Mouse (Mus musculus): ENCODE results near the gene Prodh2. TPM values are rescaled to one million over a fixed set of nuclear protein-coding genes. Genes with fewer than 3 reads are reported as not detected.
A peak's percentile ranks its signal among the peaks of the same experiment; 100 is the strongest.

Prodh2 gene
- total and polyA plus RNA-seq, 3 experiments, result 0.10 to 0.86 TPM; not detected in 1

DNA sequence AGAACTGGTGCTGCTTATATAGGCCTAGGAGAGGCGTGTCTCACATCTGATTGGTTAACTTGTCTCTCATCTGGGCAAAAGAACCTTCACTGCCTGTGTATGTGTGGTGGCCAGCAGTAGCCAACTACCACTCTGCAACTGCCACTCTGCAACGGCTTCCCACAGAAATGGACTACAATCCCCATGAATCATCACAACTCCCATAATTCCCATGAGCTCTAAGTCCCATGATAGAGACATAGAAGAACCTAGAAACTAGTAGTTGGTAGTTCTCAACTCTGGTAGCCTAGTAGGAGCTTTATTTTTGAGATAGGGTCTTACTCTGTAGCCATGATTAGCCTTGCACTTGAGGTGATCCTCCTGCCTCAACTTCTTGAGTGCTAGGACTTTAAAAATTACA, 56.5 kb downstream of the Prodh2 start:
- DNase-seq, result no peak

DNA sequence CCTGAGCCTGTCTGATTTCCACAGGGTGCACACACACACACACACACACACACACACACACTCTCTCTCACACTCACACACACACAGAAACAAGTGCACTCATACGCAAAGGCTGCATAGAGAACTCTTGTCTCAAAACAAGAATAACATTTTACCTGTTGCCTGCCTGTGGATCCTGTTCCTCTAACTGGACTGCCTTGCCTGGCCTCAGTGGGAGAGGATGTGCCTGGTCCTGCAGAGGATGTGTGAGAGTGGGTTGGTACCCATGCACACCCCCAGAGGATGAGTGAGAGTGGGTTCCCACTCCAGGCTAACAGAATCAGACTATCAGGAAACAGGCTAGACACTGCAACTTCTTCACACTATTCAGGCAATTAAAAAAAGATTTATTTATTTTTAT, 57.2 kb downstream of the Prodh2 start:
- no peak for DNase-seq

DNA sequence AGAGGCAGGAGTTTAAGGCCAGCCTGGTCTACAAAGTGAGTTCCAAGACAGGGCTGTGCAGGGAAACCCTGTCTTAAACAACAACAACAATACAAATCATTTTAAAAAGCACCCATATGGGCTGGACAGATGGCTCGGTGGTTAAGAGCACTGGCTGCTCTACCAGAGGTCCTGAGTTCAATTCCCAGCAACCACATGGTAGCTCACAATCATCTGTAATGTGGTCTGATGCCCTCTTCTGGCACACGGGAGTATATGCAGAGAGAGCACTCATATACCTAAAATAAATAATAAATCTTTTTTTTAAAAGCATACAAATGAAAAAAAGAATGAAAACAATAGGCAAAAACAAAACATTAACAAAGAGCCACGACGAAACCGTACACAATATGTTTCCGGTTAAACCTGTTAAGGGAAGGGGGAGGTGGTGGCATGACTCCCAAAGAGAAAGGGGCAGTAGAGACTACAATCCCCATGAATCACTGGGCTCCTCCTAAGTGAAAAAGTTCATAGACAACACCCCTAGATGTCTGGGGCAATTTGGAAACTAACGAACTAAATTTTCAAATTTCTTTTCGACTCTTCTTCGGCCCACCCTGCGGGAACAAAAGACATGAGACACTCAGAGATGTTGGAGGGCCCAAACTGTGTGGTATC, 58.2 kb downstream of the Prodh2 start:
- DNase-seq, result no peak

DNA sequence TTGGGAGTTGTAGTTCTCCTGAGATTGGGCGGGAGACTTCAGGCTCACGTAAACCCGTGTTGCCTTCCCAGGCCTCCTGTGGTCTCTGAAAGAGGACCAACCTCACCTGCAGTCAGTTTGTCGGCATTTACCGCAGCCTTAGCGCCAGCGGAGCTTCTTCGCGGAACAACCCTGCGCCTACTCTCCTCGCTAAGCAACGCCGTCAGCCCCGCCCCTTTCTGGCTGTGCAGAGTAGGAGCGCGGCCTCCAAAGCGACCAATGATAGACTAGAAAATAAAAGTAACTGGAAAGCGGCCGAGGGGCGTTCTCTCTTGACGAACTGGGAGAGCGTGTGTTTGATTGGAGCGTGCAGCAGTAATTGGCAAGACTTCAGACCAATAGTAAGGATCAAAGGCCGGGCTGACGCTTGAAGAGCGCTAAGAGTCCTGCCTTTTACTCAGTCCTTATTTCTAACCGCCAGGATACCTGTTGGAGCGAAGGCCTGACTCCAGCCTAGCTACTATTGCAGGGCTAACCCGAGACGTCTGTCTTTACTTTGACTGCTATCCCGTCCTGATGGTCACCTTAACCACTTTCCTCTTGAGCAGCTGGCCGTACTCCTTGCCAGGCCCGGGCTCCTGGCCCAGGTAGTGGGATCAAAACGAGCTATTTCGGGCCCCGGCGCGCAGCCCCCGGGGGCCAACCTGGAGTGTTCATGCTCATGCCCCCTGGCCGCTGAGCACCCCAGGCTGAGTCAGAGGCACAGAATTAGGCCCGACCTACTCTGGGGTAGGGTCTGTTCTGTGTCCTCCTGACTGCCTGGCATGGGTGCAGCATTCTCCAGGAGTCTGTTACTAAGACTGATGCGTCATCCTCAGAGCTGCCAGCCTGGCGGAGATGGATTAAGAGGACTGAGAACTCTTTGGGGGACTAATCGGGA, 58.9 kb downstream of the Prodh2 start, which contains the start of the genes Hspb6 and Proser3:
Gene Hspb6 (plus strand): TSS at position 77 of the 919 bp plus-strand sequence.
Gene Proser3 (minus strand): TSS at position 198 of the 919 bp plus-strand sequence.
- peak; percentile 98 for DNase-seq

DNA sequence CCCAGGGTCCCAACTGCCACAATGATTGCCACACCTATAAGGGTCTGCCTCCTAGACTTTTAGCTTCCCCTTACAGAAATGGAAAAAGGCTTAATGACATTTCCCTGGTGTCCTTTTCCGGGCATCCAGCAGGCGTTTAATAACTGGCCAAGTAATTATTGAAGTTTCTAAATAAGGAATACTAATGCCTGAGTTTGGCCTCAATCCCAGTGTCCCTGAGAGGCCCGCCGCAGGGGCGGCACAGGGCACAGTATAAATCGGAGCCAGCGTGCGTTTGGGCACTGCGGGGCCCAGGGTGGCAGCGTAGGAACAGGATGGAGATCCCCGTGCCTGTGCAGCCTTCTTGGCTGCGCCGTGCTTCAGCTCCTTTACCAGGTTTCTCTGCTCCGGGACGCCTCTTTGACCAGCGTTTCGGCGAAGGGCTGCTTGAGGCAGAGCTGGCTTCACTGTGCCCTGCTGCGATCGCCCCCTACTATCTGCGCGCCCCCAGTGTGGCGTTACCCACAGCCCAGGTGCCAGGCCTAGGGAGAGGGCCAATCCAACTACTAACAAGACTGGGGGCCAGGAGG, 59.7 kb downstream of the Prodh2 start:
- DNase-seq, result peak; percentile 87

DNA sequence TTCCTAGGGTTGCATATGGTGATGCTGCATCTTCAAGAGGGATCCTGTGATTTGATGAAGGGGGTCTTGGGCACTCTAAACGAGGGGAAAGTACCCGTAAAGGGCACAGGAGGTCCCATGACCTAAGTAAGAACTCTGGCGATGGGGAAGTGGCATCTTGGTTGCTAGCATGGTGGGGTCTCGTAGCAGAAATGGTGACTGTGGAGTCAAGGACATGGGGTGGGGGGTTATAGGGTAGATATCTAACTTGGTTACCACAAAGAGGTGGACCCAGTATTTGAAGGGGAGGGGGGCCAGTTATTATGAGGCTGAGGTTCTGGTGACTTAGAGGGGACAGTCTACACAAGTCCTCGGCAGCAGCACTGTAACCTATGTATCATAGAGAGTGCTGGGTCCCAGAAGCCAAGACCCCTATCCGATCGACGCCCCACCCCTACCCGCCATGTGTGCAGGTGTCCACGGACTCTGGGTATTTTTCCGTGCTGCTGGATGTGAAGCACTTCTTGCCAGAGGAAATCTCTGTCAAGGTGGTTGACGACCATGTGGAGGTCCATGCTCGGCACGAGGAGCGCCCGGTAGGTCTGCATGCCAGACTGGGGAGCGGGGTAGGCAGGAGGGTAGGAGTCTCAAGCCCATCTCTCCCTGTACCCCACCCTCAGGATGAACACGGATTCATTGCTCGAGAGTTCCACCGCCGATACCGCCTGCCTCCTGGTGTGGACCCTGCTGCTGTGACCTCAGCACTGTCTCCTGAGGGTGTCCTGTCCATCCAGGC, 60.6 kb downstream of the Prodh2 start:
- DNase-seq, result no peak

DNA sequence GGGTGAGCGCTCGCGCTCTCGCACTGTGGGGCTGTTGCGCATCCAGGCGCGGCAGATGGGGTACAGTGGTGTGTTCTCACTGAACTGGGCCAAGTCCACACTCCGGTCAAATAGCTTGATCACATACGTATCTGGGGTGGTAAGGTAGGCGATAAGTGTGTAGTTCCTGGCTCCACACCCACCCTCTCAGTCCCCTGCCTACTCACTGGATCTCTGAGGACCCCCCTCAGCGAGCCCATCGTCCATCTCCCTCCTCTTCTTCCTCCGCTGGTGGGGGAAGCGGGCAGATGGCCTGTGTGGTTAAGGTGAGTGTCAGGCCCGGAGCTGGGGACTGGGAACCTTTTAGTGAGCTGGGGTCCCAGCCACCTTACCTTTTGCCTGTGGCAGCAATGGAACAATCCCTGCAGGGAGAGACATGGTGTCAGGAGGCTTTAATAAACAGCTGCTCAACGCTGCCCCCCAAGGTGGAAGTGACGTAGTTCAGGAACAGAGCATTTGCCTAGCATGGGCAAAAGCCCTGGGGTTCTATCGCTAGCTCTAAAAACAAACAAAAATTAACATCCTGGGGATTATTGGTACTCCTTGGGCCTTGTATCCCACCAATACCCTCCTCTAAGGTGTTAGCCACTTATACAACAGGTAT, 63.6 kb downstream of the Prodh2 start:
- no peak for DNase-seq

DNA sequence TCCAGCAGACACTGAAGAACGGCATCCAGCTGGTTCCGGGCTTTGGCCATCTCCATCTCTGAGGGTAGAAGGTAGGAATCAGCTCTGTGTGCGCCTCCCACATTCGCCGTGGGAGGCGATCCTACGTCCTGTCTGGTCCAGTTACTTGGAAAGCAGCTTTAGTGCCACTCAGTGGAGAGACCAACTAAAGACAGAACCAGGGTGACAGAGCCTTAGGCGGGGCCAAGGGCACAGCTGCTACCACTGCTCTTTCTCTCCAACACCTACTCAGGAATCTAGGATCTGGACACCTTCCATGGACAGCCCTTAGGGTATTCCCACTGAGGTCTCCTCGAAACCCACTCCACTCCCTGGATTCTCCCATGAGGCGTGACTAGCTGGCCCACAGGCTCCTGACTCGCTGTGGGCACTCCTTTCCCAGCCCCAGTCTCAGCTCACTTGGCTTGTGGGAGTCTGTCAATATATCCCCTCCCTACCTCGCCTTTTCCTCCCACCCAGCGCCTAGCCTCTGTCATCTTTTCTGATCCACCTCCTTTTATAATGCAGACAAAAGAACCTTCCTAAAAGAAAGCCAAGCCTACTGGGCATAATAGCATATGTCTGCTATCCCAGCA, 64.6 kb downstream of the Prodh2 start:
- DNase-seq, result peak; percentile 46

DNA sequence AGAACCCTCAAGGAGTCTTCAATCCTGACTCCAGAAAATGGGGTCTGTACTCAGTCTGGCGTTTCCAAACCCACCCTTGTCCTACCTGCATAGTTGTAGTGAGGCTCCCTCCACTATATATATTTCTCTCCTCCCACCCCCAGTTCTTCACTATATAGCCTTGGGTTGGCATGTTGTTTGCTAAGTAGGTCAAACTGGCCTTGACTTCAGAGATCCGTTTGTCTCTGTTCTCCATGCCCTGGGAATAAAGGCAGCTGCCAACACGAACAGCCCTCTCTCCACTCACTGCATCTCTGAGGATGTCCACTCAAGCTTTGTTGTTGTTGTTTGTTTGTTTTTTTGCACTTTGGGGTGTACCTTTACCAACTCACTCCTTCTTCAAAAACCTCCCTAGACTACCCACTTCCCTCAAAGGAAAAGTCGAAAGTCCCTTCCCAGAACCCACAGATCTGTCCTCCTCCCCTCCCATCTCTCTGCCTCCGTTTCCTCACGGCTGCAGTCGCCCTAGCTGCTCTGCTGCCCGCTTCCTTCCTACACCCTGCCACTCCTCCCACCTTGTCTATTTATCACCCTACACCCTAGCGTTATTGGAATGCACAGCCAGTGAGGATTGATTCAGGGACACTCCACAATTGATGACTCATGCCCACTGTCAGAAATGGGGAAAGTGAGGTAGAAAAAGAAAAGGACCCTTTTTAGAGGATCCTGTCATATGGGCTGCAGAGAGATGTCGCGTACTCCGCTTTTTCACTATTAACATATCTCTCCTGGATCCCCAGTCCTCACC, 65.4 kb downstream of the Prodh2 start:
- no peak for DNase-seq

DNA sequence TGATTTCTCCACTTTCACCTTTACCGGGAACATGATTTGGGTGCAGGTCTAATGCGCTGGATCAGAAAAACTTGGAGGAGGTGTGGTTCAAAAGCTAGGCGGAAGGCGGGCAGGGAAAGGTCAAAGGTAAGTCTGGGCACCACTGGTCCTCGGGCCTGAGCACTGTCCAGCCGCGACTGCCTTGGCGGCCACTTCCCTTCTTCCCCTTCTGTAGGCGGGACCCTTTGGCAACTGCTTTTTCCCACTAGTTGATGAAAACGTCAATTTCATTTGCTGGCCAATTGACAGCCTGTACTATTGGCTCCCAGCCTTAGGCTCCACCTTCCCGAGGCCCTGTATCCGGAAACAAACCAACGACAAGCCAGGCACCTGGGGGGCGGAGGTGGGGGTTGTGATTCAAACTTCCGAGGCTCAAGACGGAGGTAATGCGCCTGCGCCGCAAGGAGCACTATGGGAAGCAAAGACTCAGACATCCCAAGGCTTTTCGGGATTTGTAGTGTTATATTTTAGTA, 66.1 kb downstream of the Prodh2 start, which contains the start of gene Lin37:
Gene Lin37 (minus strand): TSS at position 396 of the 512 bp plus-strand sequence.
- peak; percentile 99 for DNase-seq

DNA sequence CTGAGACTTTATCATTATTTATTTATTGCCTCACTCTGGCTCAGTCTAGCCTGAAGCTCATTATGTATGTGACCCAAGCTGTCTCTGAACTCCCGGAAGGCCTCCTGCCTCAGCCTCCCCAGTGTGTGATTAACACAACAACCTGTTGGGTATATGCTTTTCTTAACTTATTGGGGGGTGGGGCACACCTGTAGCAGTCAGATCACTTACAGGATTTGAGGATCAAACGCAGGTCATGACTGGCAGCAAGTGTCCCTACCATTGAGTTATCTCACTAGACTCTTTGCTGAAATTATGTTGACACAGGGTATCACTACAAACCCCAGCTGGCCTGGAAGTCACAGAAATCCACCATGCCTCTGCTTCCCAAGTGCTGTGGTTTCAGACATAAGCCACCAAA, 66.9 kb downstream of the Prodh2 start:
- DNase-seq, result no peak

DNA sequence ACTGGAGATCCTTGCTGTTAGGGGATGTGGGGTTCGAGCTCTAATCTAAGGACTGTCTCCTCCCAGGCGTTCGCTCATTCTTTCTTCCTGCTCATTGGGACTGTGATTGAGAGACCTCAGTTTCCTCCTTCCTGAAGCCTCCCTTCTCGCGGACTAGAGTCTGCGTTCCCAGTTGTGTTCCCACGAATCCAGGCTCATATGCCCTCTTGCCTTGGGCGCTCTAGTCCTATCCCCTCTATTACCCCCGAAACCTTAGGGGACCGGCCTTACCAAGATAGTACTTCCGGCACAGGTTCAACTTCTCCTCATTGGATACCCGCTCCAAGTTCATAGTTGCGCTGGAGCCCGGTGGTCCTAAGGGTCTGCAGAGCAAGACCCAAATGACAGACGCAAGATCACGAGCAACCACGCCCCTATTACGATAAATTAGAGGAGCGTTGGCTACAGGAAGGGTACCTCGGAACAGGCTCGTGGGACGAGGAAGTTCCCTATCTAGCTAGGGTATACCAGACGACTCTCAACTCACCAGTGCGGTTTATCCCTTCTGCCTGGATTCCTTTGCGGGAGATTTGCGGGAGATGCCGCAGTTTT, 69.2 kb downstream of the Prodh2 start:
- DNase-seq, result no peak

Small RNA genes within 50 kb of the gene (microRNA-seq; reads per million reads assigned to microRNA genes)
- gene Gm38670, result 0.44 to 1.7 reads per million in 2 experiments

Other genes starting within 250 kb of the Prodh2 start
Only the 30 nearest of the 33 such genes appear.
- 1 to 10 TPM; 4.8 to 6.1 TPM for gene Wdr62, start 213.2 kb upstream of the Prodh2 start, total RNA-seq (2021)
- gene Wdr62, start 213.2 kb upstream of the Prodh2 start, polyA plus RNA-seq (2012; rRNA removed), result 16.3 and 17.6 TPM in 2 replicates
- gene Clip3, start 201.9 kb upstream of the Prodh2 start, total RNA-seq (2021), result 10 to 100 TPM; 27.9 to 28.7 TPM
- gene Clip3, start 201.9 kb upstream of the Prodh2 start, polyA plus RNA-seq (2012; rRNA removed), result 10.2 and 17.3 TPM in 2 replicates
- 10 to 100 TPM; 57.8 to 73.6 TPM for gene Alkbh6, start 184.9 kb upstream of the Prodh2 start, total RNA-seq (2021)
- gene Alkbh6, start 184.9 kb upstream of the Prodh2 start, polyA plus RNA-seq (2012; rRNA removed), result 276 and 312 TPM in 2 replicates
- 10 to 100 TPM; 18.8 to 34.5 TPM for gene Syne4, start 178.8 kb upstream of the Prodh2 start, total RNA-seq (2021)
- gene Syne4, start 178.8 kb upstream of the Prodh2 start, polyA plus RNA-seq (2012; rRNA removed), result 51.8 and 59.1 TPM in 2 replicates
- 1 to 10 TPM; 1.2 to 1.6 TPM for gene E130208F15Rik, start 171.9 kb upstream of the Prodh2 start, total RNA-seq (2021)
- gene E130208F15Rik, start 171.9 kb upstream of the Prodh2 start, polyA plus RNA-seq (2012; rRNA removed), result 2.0 and 2.7 TPM in 2 replicates
- gene Sdhaf1, start 169.7 kb upstream of the Prodh2 start, total RNA-seq (2021), result 10 to 100 TPM in 1 of 2 experiments, 1 to 10 TPM in 1; 9.1 to 18.7 TPM
- 52.4 and 74.3 TPM in 2 replicates for gene Sdhaf1, start 169.7 kb upstream of the Prodh2 start, polyA plus RNA-seq (2012; rRNA removed)
- gene Lrfn3, start 130.8 kb upstream of the Prodh2 start, total RNA-seq (2021), result 10 to 100 TPM in 1 of 2 experiments, 1 to 10 TPM in 1; 8.2 to 11.9 TPM
- gene Lrfn3, start 130.8 kb upstream of the Prodh2 start, polyA plus RNA-seq (2012; rRNA removed), result 32.9 and 37.6 TPM in 2 replicates
- gene Tyrobp, start 79.9 kb upstream of the Prodh2 start, total RNA-seq (2021), result 10 to 100 TPM; 34.7 to 41.9 TPM
- 73.3 and 87.9 TPM in 2 replicates for gene Tyrobp, start 79.9 kb upstream of the Prodh2 start, polyA plus RNA-seq (2012; rRNA removed)
- 1 to 10 TPM; 1.2 to 2.0 TPM for gene Hcst, start 73.8 kb upstream of the Prodh2 start, total RNA-seq (2021)
- 6.3 and 7.9 TPM in 2 replicates for gene Hcst, start 73.8 kb upstream of the Prodh2 start, polyA plus RNA-seq (2012; rRNA removed)
- 1 to 10 TPM; 1.1 to 1.3 TPM for gene Nfkbid, start 71.9 kb upstream of the Prodh2 start, total RNA-seq (2021)
- 3.7 and 4.1 TPM in 2 replicates for gene Nfkbid, start 71.9 kb upstream of the Prodh2 start, polyA plus RNA-seq (2012; rRNA removed)
- gene Aplp1, start 48.1 kb upstream of the Prodh2 start, total RNA-seq (2021), result 10 to 100 TPM; 22.7 to 43.2 TPM
- gene Aplp1, start 48.1 kb upstream of the Prodh2 start, polyA plus RNA-seq (2012; rRNA removed), result 37.7 and 54.1 TPM in 2 replicates
- gene Kirrel2, start 35.9 kb upstream of the Prodh2 start, total RNA-seq (2021), result not detected
- gene Kirrel2, start 35.9 kb upstream of the Prodh2 start, polyA plus RNA-seq (2012; rRNA removed), result not detected in 2 replicates
- not detected for gene Nphs1, start 35.3 kb upstream of the Prodh2 start, total RNA-seq (2021)
- not detected in 2 replicates for gene Nphs1, start 35.3 kb upstream of the Prodh2 start, polyA plus RNA-seq (2012; rRNA removed)
- gene Arhgap33, start 41.4 kb downstream of the Prodh2 start, total RNA-seq (2021), result 1 to 10 TPM; 2.2 to 3.1 TPM
- gene Arhgap33, start 41.4 kb downstream of the Prodh2 start, polyA plus RNA-seq (2012; rRNA removed), result 20.3 and 23.2 TPM in 2 replicates
- gene Hspb6, start 58.6 kb downstream of the Prodh2 start, total RNA-seq (2021), result 10 to 100 TPM; 22.4 to 38.7 TPM
- gene Hspb6, start 58.6 kb downstream of the Prodh2 start, polyA plus RNA-seq (2012; rRNA removed), result 96.2 and 110 TPM in 2 replicates
- gene Proser3, start 58.7 kb downstream of the Prodh2 start, total RNA-seq (2021), result 1 to 10 TPM; 6.8 to 7.0 TPM
- gene Proser3, start 58.7 kb downstream of the Prodh2 start, polyA plus RNA-seq (2012; rRNA removed), result 10.4 and 10.8 TPM in 2 replicates
- gene Lin37, start 66.2 kb downstream of the Prodh2 start, total RNA-seq (2021), result 10 to 100 TPM; 43.7 to 71.4 TPM
- 47.5 and 53.5 TPM in 2 replicates for gene Lin37, start 66.2 kb downstream of the Prodh2 start, polyA plus RNA-seq (2012; rRNA removed)
- gene U2af1l4, start 69.7 kb downstream of the Prodh2 start, total RNA-seq (2021), result 10 to 100 TPM; 73.3 to 92.5 TPM
- 80.1 and 92.3 TPM in 2 replicates for gene U2af1l4, start 69.7 kb downstream of the Prodh2 start, polyA plus RNA-seq (2012; rRNA removed)
- 1 to 10 TPM; 3.6 to 4.8 TPM for gene Gm49396, start 69.7 kb downstream of the Prodh2 start, total RNA-seq (2021)
- 0.93 and 1.7 TPM in 2 replicates for gene Gm49396, start 69.7 kb downstream of the Prodh2 start, polyA plus RNA-seq (2012; rRNA removed)
- 100 to 1,000 TPM; 185 to 190 TPM for gene Psenen, start 70.0 kb downstream of the Prodh2 start, total RNA-seq (2021)
- 88.6 and 123 TPM in 2 replicates for gene Psenen, start 70.0 kb downstream of the Prodh2 start, polyA plus RNA-seq (2012; rRNA removed)
- gene Igflr1, start 71.8 kb downstream of the Prodh2 start, total RNA-seq (2021), result 1 to 10 TPM; 3.0 to 3.8 TPM
- gene Igflr1, start 71.8 kb downstream of the Prodh2 start, polyA plus RNA-seq (2012; rRNA removed), result 6.9 and 10.1 TPM in 2 replicates
- gene Kmt2b, start 95.1 kb downstream of the Prodh2 start, total RNA-seq (2021), result 10 to 100 TPM; 28.5 to 41.4 TPM
- 50.2 and 50.4 TPM in 2 replicates for gene Kmt2b, start 95.1 kb downstream of the Prodh2 start, polyA plus RNA-seq (2012; rRNA removed)
- under 1 TPM in 1 of 2 experiments, not detected in 1; 0.46 TPM for gene Zbtb32, start 105.3 kb downstream of the Prodh2 start, total RNA-seq (2021)
- gene Zbtb32, start 105.3 kb downstream of the Prodh2 start, polyA plus RNA-seq (2012; rRNA removed), result 0.44 and 0.45 TPM in 2 replicates
- gene Upk1a, start 119.2 kb downstream of the Prodh2 start, total RNA-seq (2021), result under 1 TPM in 1 of 2 experiments, not detected in 1; 0.21 TPM
- gene Upk1a, start 119.2 kb downstream of the Prodh2 start, polyA plus RNA-seq (2012; rRNA removed), result 1.3 and 1.5 TPM in 2 replicates
- gene Cox6b1, start 132.5 kb downstream of the Prodh2 start, total RNA-seq (2021), result 1,000 to 10,000 TPM; 1,292 to 2,642 TPM
- gene Cox6b1, start 132.5 kb downstream of the Prodh2 start, polyA plus RNA-seq (2012; rRNA removed), result 223 and 275 TPM in 2 replicates
- not detected for gene Etv2, start 142.2 kb downstream of the Prodh2 start, total RNA-seq (2021)
- gene Etv2, start 142.2 kb downstream of the Prodh2 start, polyA plus RNA-seq (2012; rRNA removed), result not detected in 2 replicates
- gene Rbm42, start 156.7 kb downstream of the Prodh2 start, total RNA-seq (2021), result 10 to 100 TPM; 78.0 to 81.9 TPM
- 125 and 139 TPM in 2 replicates for gene Rbm42, start 156.7 kb downstream of the Prodh2 start, polyA plus RNA-seq (2012; rRNA removed)
- 10 to 100 TPM in 1 of 2 experiments, 1 to 10 TPM in 1; 6.2 to 10.7 TPM for gene Haus5, start 171.4 kb downstream of the Prodh2 start, total RNA-seq (2021)
- 6.3 and 6.9 TPM in 2 replicates for gene Haus5, start 171.4 kb downstream of the Prodh2 start, polyA plus RNA-seq (2012; rRNA removed)
- gene Pmis2, start 178.0 kb downstream of the Prodh2 start, total RNA-seq (2021), result not detected
- gene Pmis2, start 178.0 kb downstream of the Prodh2 start, polyA plus RNA-seq (2012; rRNA removed), result not detected in 2 replicates
- gene 2200002J24Rik, start 205.3 kb downstream of the Prodh2 start, total RNA-seq (2021), result 1 to 10 TPM; 3.5 to 5.7 TPM
- gene 2200002J24Rik, start 205.3 kb downstream of the Prodh2 start, polyA plus RNA-seq (2012; rRNA removed), result 12.5 and 12.7 TPM in 2 replicates

Measured in adrenal gland, adult 2 months (tissue).